Mouse (Mus musculus): ENCODE data around the gene Gadd45gip1. TPM values are rescaled to one million over a fixed set of nuclear protein-coding genes. Genes with fewer than 3 reads are reported as not detected.
"Not testable (repeated sequence)": the region's sequence is repeated elsewhere in the genome, so short reads cannot be mapped to it uniquely, and the experiment has no call there.

Gene Gadd45gip1
- polyA plus RNA-seq, 1 experiment from 2014 or later, result 32.7 TPM

GRCm38 (mm10) chr8:84814240-84814554 lies 17.1 kb upstream of the Gadd45gip1 start:
- Histone ChIP-seq H3K4me3 (replicated peaks; ENCODE audit: low read depth, low read length) (no peak overlapping the region), H3K27me3 (ENCODE audit: control insufficient read depth, insufficient read depth, low read length) (peaks cover 20% of the 10 kb centered on the region; the same call in 1 of the 2 replicates), H3K4me1 (ENCODE audit: control insufficient read depth, insufficient read depth, low read length) (peaks cover 20% of the 10 kb centered on the region), H3K4me2 (ENCODE audit: low read length) (no peak overlapping the region), H3K27ac (replicated peaks; ENCODE audit: low read depth, low read length) (peak overlapping the region; percentile 66), H3K36me3 (ENCODE audit: control insufficient read depth, insufficient read depth, low read length) (no peaks in the 10 kb centered on the region), H3K9me3 (ENCODE audit: control insufficient read depth, low read length) (no peaks in the 10 kb centered on the region), H3K9ac (replicated peaks; ENCODE audit: low read length) (no peak overlapping the region)
- ATAC-seq (ENCODE audit: low FRiP score, low TSS enrichment) (no peak; the same call in 1 of the 2 replicates), DNase-seq (no peak)
- WGBS, result 71% methylated on average over 11 of the region's 11 CpGs

GRCm38 (mm10) chr8:84814555-84815441 lies 16.5 kb upstream of the Gadd45gip1 start:
- no peak overlapping the region for H3K4me2 ChIP-seq (ENCODE audit: low read length)
- 30% methylated on average over 19 of the region's 19 CpGs for WGBS

GRCm38 (mm10) chr8:84815547-84815946 lies 15.8 kb upstream of the Gadd45gip1 start:
- peak; percentile 24; the same call in 1 of the 2 replicates for ATAC-seq (ENCODE audit: low FRiP score, low TSS enrichment)
- H3K4me1 ChIP-seq (ENCODE audit: control insufficient read depth, insufficient read depth, low read length), result peaks cover 13% of the 10 kb centered on the region
- H3K27me3 ChIP-seq (ENCODE audit: control insufficient read depth, insufficient read depth, low read length), result peaks cover 15% of the 10 kb centered on the region; the same call in 1 of the 2 replicates
- no peak overlapping the region for H3K9ac ChIP-seq (replicated peaks; ENCODE audit: low read length)
- H3K9me3 ChIP-seq (ENCODE audit: control insufficient read depth, low read length), result no peaks in the 10 kb centered on the region
- H3K27ac ChIP-seq (replicated peaks; ENCODE audit: low read depth, low read length), result peak overlapping the region; percentile 66; the same call in 1 of the 2 replicates
- H3K36me3 ChIP-seq (ENCODE audit: control insufficient read depth, insufficient read depth, low read length), result no peaks in the 10 kb centered on the region
- no peak overlapping the region for H3K4me2 ChIP-seq (ENCODE audit: low read length)
- peak; percentile 89 for DNase-seq
- no peak overlapping the region for H3K4me3 ChIP-seq (replicated peaks; ENCODE audit: low read depth, low read length)
- WGBS, result 11% methylated on average over 9 of the region's 9 CpGs

More at GRCm38 (mm10) chr8:84814555-84815441, 16.5 kb upstream of the Gadd45gip1 start:
- Histone ChIP-seq H3K9me3 (ENCODE audit: control insufficient read depth, low read length) (no peaks in the 10 kb centered on the region), H3K4me3 (replicated peaks; ENCODE audit: low read depth, low read length) (no peak overlapping the region), H3K36me3 (ENCODE audit: control insufficient read depth, insufficient read depth, low read length) (no peaks in the 10 kb centered on the region), H3K27ac (replicated peaks; ENCODE audit: low read depth, low read length) (peak overlapping the region; percentile 66), H3K4me1 (ENCODE audit: control insufficient read depth, insufficient read depth, low read length) (peaks cover 16% of the 10 kb centered on the region), H3K27me3 (ENCODE audit: control insufficient read depth, insufficient read depth, low read length) (peaks cover 15% of the 10 kb centered on the region; the same call in 1 of the 2 replicates), H3K9ac (replicated peaks; ENCODE audit: low read length) (no peak overlapping the region; the same call in 1 of the 2 replicates)
- ATAC-seq (ENCODE audit: low FRiP score, low TSS enrichment), result peak; percentile 31
- DNase-seq, result peak; percentile 71

GRCm38 (mm10) chr8:84816117-84816516 lies 15.2 kb upstream of the Gadd45gip1 start:
- H3K4me1 ChIP-seq (ENCODE audit: control insufficient read depth, insufficient read depth, low read length), result peaks cover 13% of the 10 kb centered on the region
- H3K27ac ChIP-seq (replicated peaks; ENCODE audit: low read depth, low read length), result no peak overlapping the region
- no peak overlapping the region for H3K4me2 ChIP-seq (ENCODE audit: low read length)
- no peaks in the 10 kb centered on the region for H3K9me3 ChIP-seq (ENCODE audit: control insufficient read depth, low read length)
- no peak overlapping the region for H3K4me3 ChIP-seq (replicated peaks; ENCODE audit: low read depth, low read length)
- 81% methylated on average over 17 of the region's 17 CpGs for WGBS
- H3K36me3 ChIP-seq (ENCODE audit: control insufficient read depth, insufficient read depth, low read length), result no peaks in the 10 kb centered on the region
- H3K9ac ChIP-seq (replicated peaks; ENCODE audit: low read length), result no peak overlapping the region
- peaks cover 15% of the 10 kb centered on the region; the same call in 1 of the 2 replicates for H3K27me3 ChIP-seq (ENCODE audit: control insufficient read depth, insufficient read depth, low read length)
- ATAC-seq (ENCODE audit: low FRiP score, low TSS enrichment), result no peak
- DNase-seq, result no peak

- H3K27ac ChIP-seq (replicated peaks; ENCODE audit: low read depth, low read length), result no peak within 1 kb of the TSS
- H3K4me1 ChIP-seq (ENCODE audit: control insufficient read depth, insufficient read depth, low read length), result no peaks in the 10 kb centered on the region
- H3K36me3 ChIP-seq (ENCODE audit: control insufficient read depth, insufficient read depth, low read length), result no peaks in the 10 kb centered on the region
- H3K27me3 ChIP-seq (ENCODE audit: control insufficient read depth, insufficient read depth, low read length), result no peaks in the 10 kb centered on the region
- WGBS, result 34% methylated on average over 3 of the region's 3 CpGs
- peak within 1 kb of the TSS; percentile 53 for H3K4me2 ChIP-seq (ENCODE audit: low read length)
- no peaks in the 10 kb centered on the region for H3K9me3 ChIP-seq (ENCODE audit: control insufficient read depth, low read length)
- DNase-seq, result no peak
- no peak within 1 kb of the TSS; the same call in 1 of the 2 replicates for H3K9ac ChIP-seq (replicated peaks; ENCODE audit: low read length)
- H3K4me3 ChIP-seq (replicated peaks; ENCODE audit: low read depth, low read length), result peak within 1 kb of the TSS; percentile 15; the same call in 1 of the 2 replicates
- no peak for ATAC-seq (ENCODE audit: low FRiP score, low TSS enrichment)
These were observed 8.6 kb upstream of the Gadd45gip1 start, which contains the start of gene Dand5 for GRCm38 (mm10) chr8:84822723-84823122. Gene Dand5, minus strand, starts transcription at chr8:84822823.

- peak; percentile 93 for DNase-seq
- Histone ChIP-seq H3K4me2 (ENCODE audit: low read length) (peak overlapping the region; percentile 53), H3K27ac (replicated peaks; ENCODE audit: low read depth, low read length) (no peak overlapping the region), H3K4me1 (ENCODE audit: control insufficient read depth, insufficient read depth, low read length) (no peaks in the 10 kb centered on the region), H3K9ac (replicated peaks; ENCODE audit: low read length) (no peak overlapping the region; the same call in 1 of the 2 replicates), H3K9me3 (ENCODE audit: control insufficient read depth, low read length) (no peaks in the 10 kb centered on the region), H3K36me3 (ENCODE audit: control insufficient read depth, insufficient read depth, low read length) (no peaks in the 10 kb centered on the region), H3K4me3 (replicated peaks; ENCODE audit: low read depth, low read length) (peak overlapping the region; percentile 15; the same call in 1 of the 2 replicates), H3K27me3 (ENCODE audit: control insufficient read depth, insufficient read depth, low read length) (no peaks in the 10 kb centered on the region)
- ATAC-seq (ENCODE audit: low FRiP score, low TSS enrichment), result peak; percentile 78
- under 1% methylated on average over 18 of the region's 18 CpGs for WGBS
These were observed 7.7 kb upstream of the Gadd45gip1 start for GRCm38 (mm10) chr8:84823653-84824052.

- no peaks in the 10 kb centered on the region for H3K4me1 ChIP-seq (ENCODE audit: control insufficient read depth, insufficient read depth, low read length)
- H3K27me3 ChIP-seq (ENCODE audit: control insufficient read depth, insufficient read depth, low read length), result no peaks in the 10 kb centered on the region
- H3K9ac ChIP-seq (replicated peaks; ENCODE audit: low read length), result no peak overlapping the region
- H3K27ac ChIP-seq (replicated peaks; ENCODE audit: low read depth, low read length), result no peak overlapping the region
- no peaks in the 10 kb centered on the region for H3K36me3 ChIP-seq (ENCODE audit: control insufficient read depth, insufficient read depth, low read length)
- DNase-seq, result no peak
- H3K4me3 ChIP-seq (replicated peaks; ENCODE audit: low read depth, low read length), result no peak overlapping the region
- WGBS, result 74% methylated on average over 4 of the region's 4 CpGs
- ATAC-seq (ENCODE audit: low FRiP score, low TSS enrichment), result no peak
- H3K4me2 ChIP-seq (ENCODE audit: low read length), result no peak overlapping the region
- no peaks in the 10 kb centered on the region for H3K9me3 ChIP-seq (ENCODE audit: control insufficient read depth, low read length)
These were observed 5.7 kb upstream of the Gadd45gip1 start for GRCm38 (mm10) chr8:84825636-84826035.

- H3K9me3 ChIP-seq (ENCODE audit: control insufficient read depth, low read length); H3K27ac ChIP-seq (replicated peaks; ENCODE audit: low read depth, low read length); DNase-seq; H3K27me3 ChIP-seq (ENCODE audit: control insufficient read depth, insufficient read depth, low read length); H3K9ac ChIP-seq (replicated peaks; ENCODE audit: low read length); H3K4me2 ChIP-seq (ENCODE audit: low read length); H3K36me3 ChIP-seq (ENCODE audit: control insufficient read depth, insufficient read depth, low read length); H3K4me1 ChIP-seq (ENCODE audit: control insufficient read depth, insufficient read depth, low read length); H3K4me3 ChIP-seq (replicated peaks; ENCODE audit: low read depth, low read length); ATAC-seq (ENCODE audit: low FRiP score, low TSS enrichment): not testable (repeated sequence)
- 83% methylated on average over 1 of the region's 2 CpGs for WGBS
These were observed 4.8 kb upstream of the Gadd45gip1 start for GRCm38 (mm10) chr8:84826518-84826917.

Measured in midbrain, embryonic 14.5 days (tissue).